Mouse (Mus musculus): ENCODE measurements around the gene Ppp3r1. TPM values are rescaled to one million over a fixed set of nuclear protein-coding genes. Genes with fewer than 3 reads are reported as not detected.

The Ppp3r1 gene
- 14.9 and 15.8 TPM in 2 replicates for polyA plus RNA-seq (2012; rRNA removed)

GRCm38 (mm10) chr11:17158858-17159737 lies at the start of gene Ppp3r1:
Ppp3r1 (plus strand) TSS chr11:17159263.

GRCm38 (mm10) chr11:17181807-17182206 lies 22.7 kb downstream of the Ppp3r1 start, which contains the start of gene Wdr92:
Wdr92 (plus strand) TSS chr11:17182107.

GRCm38 (mm10) chr11:17211258-17212140 lies 52.4 kb downstream of the Ppp3r1 start, which contains the start of gene Pno1:
Pno1 (minus strand) TSS chr11:17211568.

Other genes with a start within 250 kb of the Ppp3r1 start
- 1.4 TPM in 2 replicates for gene Fbxo48, start 207.9 kb upstream of the Ppp3r1 start, polyA plus RNA-seq (2012; rRNA removed)
- 4.1 TPM in 2 replicates for gene Cnrip1, start 107.7 kb upstream of the Ppp3r1 start, polyA plus RNA-seq (2012; rRNA removed)
- gene Plek, start 106.9 kb upstream of the Ppp3r1 start, polyA plus RNA-seq (2012; rRNA removed): 10.5 and 10.7 TPM in 2 replicates
- gene Wdr92, start 22.8 kb downstream of the Ppp3r1 start, polyA plus RNA-seq (2012; rRNA removed): 5.8 and 6.3 TPM in 2 replicates
- 8.5 and 8.8 TPM in 2 replicates for gene Pno1, start 52.3 kb downstream of the Ppp3r1 start, polyA plus RNA-seq (2012; rRNA removed)
- gene C1d, start 98.3 kb downstream of the Ppp3r1 start, polyA plus RNA-seq (2012; rRNA removed): 16.3 and 17.6 TPM in 2 replicates

Measured in liver, embryonic 18 days (tissue).